Mouse (Mus musculus) mouse embryonic stem cell (cell line): ENCODE data around the gene Olfr533.
"Not testable (repeated sequence)": the region's sequence is repeated elsewhere in the genome, so short reads cannot be mapped to it uniquely, and the experiment has no call there.

Experiments used
- in situ Hi-C, 2 experiments: fragments of 300-500 bp; cut with MboI; formaldehyde crosslinking; loops; 1 replicate in 1 of 2; 3 replicates in 1 of 2; pipeline ENCODE4 v1.14.3; 2019 to 2020; ENCODE audit warnings: low sequenced_read_pairs in 2 of 2, low pct_unique_long_range_greater_than_20kb in 1 of 2, mixed read lengths in 1 of 2; ENCODE audit not compliant: unreplicated experiment in 1 of 2

Gene Olfr533

DNA sequence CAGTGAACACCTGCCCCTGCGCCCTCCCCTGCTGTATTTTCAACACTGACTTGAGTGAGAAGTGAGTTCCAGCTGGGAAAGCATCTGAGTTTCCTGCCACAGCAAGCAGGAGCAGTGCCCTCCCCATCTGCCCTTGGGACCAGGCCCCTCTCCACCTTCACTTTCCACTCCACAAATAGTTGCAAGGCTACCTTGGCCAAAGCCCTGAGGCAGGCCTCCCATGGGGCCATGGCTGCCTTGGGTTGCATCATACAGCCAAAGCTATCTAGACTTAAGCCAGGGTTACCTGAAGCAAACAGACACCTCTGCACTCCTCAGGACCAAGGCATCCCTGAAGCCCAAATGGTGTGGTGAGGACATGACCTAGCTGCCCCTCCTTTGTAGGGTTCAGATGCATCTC lies at the start of gene Olfr533:
Gene Olfr533, plus strand, starts transcription at position 301 of the 400 bp plus-strand sequence.
- in situ Hi-C loops = not testable (repeated sequence)

DNA sequence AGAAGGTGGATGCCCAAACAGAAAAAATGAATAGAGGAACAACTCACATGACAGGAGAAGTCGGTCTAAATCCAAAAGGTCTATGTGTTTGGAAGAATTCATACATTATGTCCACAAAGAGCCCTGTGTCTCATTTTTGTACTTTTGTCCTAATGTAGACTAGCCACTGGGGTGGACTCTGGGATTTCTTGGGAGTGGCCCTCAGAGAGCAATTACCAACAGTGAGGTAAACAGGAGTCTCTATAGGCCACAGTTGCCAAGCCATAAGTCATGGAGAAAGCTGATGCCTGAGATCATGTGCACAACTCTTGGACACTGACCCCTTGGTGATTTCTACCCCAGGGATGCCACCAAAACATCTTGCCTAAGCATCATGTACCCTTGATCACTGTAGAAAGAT lies 41.6 kb upstream of the Olfr533 start, which contains the start of gene Olfr532:
Gene Olfr532, minus strand, starts transcription at position 101 of the 400 bp plus-strand sequence.
- in situ Hi-C loops = no loop called here

DNA sequence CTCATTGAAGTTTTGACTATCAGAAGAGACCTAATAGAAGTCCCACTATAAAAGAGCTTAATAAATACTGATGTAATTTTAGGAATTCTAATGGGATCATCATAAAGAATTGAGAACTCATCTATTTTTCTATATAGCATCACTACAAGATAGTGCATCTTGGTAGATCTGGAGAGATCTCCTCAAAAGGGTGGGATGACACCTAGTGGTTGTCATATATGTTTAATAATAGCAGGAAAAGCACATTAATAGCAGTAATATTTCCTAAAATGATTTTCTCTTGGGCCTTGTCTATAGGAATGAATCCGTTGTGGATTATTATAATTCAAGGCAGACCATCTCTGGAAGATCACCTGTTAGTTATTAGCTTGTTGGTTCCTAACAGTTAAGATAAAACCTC lies 20.0 kb upstream of the Olfr533 start:
- in situ Hi-C loops = no loop called here

DNA sequence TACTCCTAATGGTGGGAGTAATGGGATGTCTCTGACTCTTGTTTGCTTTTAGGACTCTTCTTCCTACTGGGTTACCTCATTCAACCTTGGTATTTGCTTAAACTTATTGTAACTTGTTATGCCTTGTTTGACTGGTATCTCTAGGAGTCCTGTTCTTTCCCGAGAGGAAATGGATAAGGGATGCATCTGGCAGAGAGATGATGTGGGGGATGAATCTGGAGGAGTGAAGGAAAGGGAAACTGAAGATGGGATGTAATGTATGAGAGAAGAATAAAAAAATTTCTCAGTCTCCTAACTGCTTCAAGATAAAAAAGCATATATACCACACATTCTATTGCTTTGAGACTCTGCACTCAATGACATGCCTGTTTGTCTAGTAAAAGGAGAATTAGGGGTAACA lies 14.7 kb downstream of the Olfr533 start:
- in situ Hi-C loops = no loop called here

DNA sequence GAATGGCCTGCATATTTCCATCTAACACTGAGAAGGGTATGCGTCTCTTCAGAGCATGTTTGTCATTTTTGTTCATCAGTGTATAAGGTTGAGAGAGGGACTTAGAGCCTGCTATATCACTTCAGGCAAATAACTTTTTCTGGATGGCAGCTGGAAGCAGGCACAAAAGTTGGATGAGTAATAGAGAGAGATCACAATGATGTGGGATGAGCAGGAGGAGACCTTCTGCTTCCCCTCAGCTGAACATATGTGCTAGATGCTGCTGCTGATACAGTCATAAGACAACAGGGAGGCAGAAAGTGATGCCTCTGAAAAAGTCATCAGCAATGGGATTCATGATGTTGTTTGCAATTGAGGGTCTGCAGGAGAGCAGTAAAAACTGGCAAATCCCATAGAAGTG lies 15.6 kb downstream of the Olfr533 start:
- in situ Hi-C loops = no loop called here

DNA sequence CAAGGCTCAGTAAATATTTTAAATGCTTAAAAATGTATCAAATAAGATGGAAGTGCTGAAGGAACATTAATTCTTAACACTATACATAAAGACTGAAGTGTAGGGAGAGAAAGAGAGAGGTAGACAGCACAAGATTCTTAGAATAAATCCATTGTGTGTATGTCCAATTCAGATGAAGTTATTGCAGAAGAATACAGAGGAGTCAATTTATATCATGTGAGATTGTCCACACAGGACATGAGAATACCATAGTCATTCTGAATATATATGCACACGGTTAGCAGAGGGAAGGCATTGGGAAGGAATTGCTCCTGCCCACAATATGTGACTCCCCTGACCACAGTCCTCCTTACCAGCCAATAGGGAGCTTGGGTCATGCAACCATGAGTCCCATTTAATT lies 20.7 kb downstream of the Olfr533 start, which contains the start of gene Olfr535:
Gene Olfr535, plus strand, starts transcription at position 301 of the 400 bp plus-strand sequence.
- in situ Hi-C loops = no loop called here

DNA sequence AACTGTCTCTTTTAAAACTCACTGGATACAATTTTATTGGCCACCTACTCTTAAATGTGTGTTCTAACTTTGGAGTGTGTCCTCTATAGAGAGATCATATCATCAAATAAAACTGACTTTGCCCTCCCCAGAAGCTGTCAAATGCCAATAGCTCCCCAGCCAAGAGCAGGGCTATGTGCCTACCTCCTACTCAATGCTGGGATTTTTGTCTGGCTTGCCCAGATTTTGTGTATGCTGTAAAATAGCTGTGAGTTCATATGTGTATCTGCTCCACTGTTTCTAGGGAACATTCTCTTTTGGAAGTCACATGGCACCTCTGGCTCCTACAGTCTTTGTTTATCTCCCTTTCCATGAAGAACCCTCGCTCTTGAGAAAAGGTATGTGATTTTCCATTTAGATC lies 25.8 kb downstream of the Olfr533 start:
- in situ Hi-C loops = no loop called here

DNA sequence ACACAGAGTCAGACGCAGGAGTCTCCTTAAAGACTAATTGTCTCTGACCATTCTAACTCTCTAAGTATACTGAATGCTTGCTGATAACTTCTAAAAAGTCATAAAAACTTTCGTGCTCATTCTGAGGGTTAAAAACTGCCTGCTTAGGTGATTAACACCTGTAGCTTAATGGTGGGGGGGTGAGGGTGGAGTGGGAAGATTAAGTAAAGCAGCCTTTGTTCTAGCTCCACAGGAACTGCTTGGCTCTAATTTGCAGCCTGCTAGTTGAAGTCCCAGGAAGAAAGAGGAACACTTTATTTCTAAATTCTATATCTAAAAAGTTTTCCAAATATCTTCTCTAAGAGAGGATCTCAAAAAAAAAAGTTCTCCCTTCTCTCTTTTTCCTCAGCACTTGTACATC lies 31.1 kb downstream of the Olfr533 start:
- in situ Hi-C loops = no loop called here

DNA sequence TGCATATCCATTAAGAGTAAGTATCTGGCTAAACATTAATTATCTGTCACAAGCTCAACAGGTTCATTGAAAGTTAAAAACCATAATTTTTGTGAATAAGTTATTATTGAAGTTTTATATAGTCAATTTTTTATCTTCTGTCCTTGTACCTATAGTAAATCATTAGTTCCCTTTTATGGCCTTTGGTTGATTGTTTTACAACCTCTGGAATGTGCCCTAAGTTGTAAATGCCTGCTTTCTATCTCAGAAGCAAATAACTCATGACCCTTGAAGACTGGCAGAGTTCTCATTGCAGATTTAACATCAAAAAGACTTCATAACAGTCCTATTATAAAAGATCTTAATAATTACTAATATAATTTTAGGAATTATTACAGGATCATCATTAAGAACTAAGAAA lies 31.5 kb downstream of the Olfr533 start:
- in situ Hi-C loops = no loop called here

DNA sequence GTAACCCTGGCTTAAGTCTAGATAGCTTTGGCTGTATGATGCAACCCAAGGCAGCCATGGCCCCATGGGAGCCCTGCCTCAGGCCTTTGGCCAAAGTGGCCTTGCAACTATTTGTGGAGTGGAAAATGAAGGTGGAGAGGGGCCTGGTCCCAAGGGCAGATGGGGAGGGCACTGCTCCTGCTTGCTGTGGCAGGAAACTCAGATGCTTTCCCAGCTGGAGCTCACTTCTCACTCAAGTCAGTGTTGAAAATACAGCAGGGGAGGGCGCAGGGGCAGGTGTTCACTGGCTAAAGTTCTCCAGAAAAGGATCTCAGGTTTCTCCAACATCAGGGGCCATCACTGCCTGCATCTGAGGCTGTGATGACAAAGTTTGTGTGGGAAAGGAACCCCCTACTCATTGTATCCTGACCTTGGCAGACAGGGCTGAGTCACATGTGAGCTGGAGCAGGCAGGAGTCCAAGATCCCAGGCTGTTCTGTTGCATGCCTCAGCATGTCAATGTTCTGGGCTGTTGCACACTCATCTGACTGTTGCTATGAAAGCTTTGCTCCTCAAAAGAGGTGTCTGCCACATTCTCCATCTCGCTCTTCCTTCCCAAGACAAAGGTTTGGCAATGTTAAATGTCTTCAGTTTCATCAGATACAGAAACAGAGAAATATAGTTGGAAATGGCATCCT lies 44.3 kb downstream of the Olfr533 start, which contains the start of gene Olfr536:
Gene Olfr536, minus strand, starts transcription at position 51 of the 676 bp plus-strand sequence.
- in situ Hi-C loops = not testable (repeated sequence)
